Mouse (Mus musculus): Measurements from ENCODE around the gene Ankrd44.

The Ankrd44 gene

GRCm38 (mm10) chr1:54690291-54690965, 235.8 kb downstream of the Ankrd44 start:
- DNase-seq, result peak; percentile 27

- no peak for DNase-seq
These were observed 237.7 kb downstream of the Ankrd44 start for GRCm38 (mm10) chr1:54688441-54688840.

GRCm38 (mm10) chr1:54684316-54684715, 241.9 kb downstream of the Ankrd44 start:
- peak; percentile 24 for DNase-seq

- no peak for DNase-seq
These were observed 246.6 kb downstream of the Ankrd44 start for GRCm38 (mm10) chr1:54679556-54679955.

- DNase-seq, result peak; percentile 43
These were observed 248.2 kb downstream of the Ankrd44 start for GRCm38 (mm10) chr1:54678037-54678436.

GRCm38 (mm10) chr1:54675478-54675877, 250.7 kb downstream of the Ankrd44 start:
- DNase-seq, result peak; percentile 50

GRCm38 (mm10) chr1:54667991-54668390, 258.2 kb downstream of the Ankrd44 start:
- DNase-seq, result no peak

- peak; percentile 63 for DNase-seq
These were observed 260.4 kb downstream of the Ankrd44 start for GRCm38 (mm10) chr1:54665582-54666405.

- DNase-seq, result no peak
These were observed 261.1 kb downstream of the Ankrd44 start for GRCm38 (mm10) chr1:54665095-54665494.

GRCm38 (mm10) chr1:54660674-54661073, 265.5 kb downstream of the Ankrd44 start:
- no peak for DNase-seq

- DNase-seq, result peak; percentile 49
These were observed 267.6 kb downstream of the Ankrd44 start for GRCm38 (mm10) chr1:54658558-54658957.

- DNase-seq, result no peak
These were observed 277.9 kb downstream of the Ankrd44 start for GRCm38 (mm10) chr1:54648237-54648636.

- peak; percentile 25 for DNase-seq
These were observed 278.8 kb downstream of the Ankrd44 start for GRCm38 (mm10) chr1:54647335-54647745.

- no peak for DNase-seq
These were observed 285.9 kb downstream of the Ankrd44 start for GRCm38 (mm10) chr1:54640184-54640795.

- DNase-seq, result no peak
These were observed 286.6 kb downstream of the Ankrd44 start for GRCm38 (mm10) chr1:54639506-54640078.

GRCm38 (mm10) chr1:54639076-54639475, 287.1 kb downstream of the Ankrd44 start:
- no peak for DNase-seq

- no peak for DNase-seq
These were observed 288.8 kb downstream of the Ankrd44 start for GRCm38 (mm10) chr1:54637340-54637739.

GRCm38 (mm10) chr1:54629106-54629505, 297.1 kb downstream of the Ankrd44 start:
- DNase-seq, result no peak

- peak; percentile 2 for DNase-seq
These were observed 311.2 kb downstream of the Ankrd44 start for GRCm38 (mm10) chr1:54614963-54615362.

GRCm38 (mm10) chr1:54612344-54612743, 313.8 kb downstream of the Ankrd44 start:
- no peak for DNase-seq

GRCm38 (mm10) chr1:54611891-54612290, 314.3 kb downstream of the Ankrd44 start:
- DNase-seq, result no peak

- no peak for DNase-seq
These were observed 319.3 kb downstream of the Ankrd44 start for GRCm38 (mm10) chr1:54606936-54607335.

- DNase-seq, result no peak
These were observed 324.5 kb downstream of the Ankrd44 start for GRCm38 (mm10) chr1:54601692-54602091.

Measured in kidney, postnatal 14 days (tissue).